Mouse (Mus musculus) common myeloid progenitor, adult 5-6 weeks (primary cell): ENCODE results near the gene Sdsl. TPM values are rescaled to one million over a fixed set of nuclear protein-coding genes. Genes with fewer than 3 reads are reported as not detected.

Experiments used
- ATAC-seq: replicated peaks from 2 replicates; pipeline ENCODE4 v1.8.0; 2016; ENCODE audit warnings: low read depth, mild to moderate bottlenecking, moderate TSS enrichment, inconsistent platforms; ENCODE audit not compliant: poor library complexity, severe bottlenecking
- total RNA-seq: library from RNA; stranded (forward); fragments of 200-1000, 187-1606 nt; gene quantifications from 2 replicates; pipeline ENCODE4 v1.2.3, GENCODE M21; 2017

Sdsl gene
- total RNA-seq, 1 experiment from 2014 or later, result 27.1 TPM

DNA sequence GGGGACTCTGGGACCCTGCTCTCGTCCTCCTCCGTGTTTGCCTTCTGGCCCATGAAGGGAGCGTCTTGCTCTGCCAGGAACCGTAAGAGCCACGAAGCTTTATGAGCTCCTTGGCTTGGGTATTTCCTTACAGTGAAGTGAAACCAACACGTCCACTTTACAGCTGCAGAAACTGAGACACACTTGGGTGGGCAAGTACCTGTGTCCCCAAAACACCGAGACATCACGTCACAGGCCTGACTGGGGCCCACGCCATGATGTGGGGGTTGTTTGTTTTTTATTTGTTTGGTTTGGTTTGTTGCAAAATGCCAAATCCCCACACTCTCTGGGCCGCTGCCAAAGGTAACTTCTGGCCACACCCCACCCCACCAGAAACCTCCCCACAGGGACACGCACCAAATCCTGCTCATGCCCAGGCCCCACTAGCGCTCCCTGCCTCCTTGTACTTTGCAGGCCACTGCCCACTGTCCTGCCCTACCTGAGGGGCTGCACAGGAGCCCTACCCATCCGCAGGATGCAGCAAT is 23.2 kb upstream of the Sdsl start:
- ATAC-seq, result no peak

DNA sequence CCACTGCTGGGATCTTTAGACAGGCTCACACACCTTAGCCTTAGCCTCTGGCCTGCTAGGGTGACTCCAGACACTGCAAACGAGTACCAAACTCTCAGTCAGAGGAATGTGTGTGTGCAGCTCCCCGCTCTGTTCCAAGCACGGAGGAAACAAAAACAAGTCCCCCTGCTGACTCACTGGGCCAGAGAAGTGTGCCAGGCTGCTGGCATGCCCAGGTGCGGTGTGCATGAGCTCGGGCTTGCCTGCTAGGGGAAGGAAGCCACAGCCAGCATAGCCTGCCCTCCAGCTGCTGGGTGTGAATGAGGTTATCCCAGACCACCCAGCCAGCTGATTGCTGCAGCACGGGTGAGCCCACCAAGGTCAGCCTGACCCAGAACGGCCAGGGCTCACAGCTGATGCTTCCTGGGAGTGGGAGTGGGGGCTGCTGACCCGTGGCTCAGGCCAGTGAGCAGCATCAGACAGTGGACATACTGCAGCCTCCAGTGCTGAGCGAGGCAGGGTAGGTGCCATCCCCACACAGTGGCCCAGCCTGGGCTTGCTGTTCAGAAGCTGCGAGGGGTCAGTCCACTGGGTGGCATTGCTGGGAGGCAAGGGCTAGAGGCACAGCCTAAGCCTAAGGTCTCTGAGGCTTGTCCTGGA is 22.6 kb upstream of the Sdsl start:
- peak; percentile 50; the same call in 1 of the 2 replicates for ATAC-seq

DNA sequence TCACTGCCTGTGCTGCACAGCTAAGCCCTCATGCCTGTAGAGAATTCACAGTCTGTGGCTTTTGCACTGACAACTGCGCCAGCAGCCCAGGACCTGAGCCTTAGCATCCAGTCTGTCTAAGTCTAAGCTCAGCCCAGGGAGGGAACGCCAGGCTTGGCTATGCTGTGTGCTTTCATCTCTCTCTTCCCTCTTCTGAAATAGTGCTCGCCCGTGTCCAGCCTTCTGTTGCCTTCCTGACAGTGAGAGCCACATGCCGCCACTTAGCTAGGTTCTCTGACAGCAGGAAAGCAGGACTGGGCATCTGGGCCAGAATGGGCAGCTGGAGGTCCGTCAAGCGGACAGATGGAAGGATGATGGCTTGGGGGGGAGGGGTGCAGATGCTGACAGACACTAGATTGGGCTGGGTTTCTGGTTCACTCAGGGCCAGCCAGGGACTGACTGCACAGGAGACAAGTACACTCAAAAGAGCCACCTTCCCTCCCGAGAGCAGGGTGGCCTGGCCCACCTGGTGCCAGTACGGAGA is 21.3 kb upstream of the Sdsl start:
- no peak for ATAC-seq

DNA sequence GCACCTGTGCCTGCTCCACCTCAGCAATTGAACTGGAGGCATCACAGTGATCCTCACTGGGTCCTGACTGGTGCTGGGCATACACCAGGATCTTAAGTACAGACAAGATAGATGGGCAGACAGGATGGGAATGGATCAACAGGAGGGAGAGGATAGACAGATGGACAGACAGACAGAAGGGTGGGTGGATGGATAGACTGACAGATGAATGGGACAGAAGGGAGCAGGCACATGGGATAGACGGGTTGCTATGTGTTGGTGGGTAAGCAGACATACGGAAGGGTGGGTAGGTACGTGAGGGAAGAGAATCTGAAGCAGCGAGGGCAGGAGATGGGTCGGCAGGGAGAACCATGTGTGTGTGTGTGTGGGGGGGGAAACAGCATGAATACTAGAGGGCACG is 20.8 kb upstream of the Sdsl start:
- ATAC-seq, result no peak

DNA sequence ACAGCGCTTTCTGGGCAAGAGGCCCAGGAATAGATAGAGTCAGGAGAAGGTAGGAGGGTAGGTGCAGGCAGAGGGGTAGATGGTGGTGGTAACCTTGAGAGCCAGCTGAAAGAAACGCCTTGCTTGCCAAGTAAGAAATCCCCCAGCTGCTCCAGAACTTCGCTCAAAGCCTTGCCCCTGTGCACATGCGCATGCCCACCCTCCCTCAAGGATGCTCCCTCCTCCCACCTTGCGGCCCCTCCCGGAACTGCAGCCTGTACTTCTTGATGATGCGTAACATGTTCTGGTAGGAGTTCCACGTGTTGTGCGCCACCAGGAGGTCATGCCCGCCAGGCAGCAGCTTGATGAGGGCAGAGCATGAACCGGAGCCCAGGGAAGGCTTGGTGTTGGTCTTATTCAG is 19.8 kb upstream of the Sdsl start:
- 0 out of 2 replicates have a peak, but pooled peaks have one; percentile 15 for ATAC-seq

DNA sequence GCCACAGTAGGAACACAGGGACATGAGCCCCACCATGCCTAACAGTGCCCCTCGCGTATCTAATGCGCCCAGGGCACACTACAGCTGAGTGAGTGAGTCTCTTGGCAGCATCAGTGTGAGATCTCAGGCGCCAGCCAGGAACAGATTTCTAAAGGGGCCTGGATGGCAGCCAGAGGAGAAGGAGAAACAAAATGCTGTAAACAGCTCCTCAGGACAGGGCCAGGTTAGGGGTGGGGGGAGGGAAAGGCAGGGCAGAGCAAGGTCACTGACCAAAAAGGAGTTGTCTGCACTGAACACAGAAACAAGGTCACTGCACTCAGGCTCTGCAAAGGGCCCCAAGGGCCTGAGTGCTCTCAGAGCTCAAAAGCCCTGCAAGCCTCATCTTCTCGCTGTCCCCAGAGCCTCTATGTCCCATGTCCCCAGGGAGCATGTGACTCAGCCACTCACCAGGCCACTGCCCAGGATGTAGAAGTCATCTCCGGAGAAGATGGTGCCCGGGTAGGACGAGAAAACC is 18.1 kb upstream of the Sdsl start:
- ATAC-seq, result no peak

DNA sequence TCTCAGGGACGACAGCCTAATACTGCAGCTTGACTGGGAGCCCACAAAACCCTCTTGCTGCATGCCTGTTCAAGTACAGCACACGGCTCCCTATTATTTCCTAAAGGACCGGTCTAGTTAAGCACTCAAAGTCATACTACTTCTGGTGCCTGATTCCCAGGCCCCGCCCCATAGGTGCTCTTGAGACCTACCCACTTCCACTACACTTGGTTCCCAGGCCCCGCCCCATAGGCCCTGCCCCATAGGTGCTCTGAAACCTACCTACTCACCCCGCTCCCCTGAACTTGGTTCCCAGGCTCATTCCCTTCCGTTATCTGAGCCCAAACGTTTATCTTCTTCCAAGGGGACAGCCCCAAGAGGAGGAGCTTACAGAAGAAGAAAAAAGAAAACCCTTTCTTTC is 15.2 kb upstream of the Sdsl start:
- ATAC-seq, result no peak

DNA sequence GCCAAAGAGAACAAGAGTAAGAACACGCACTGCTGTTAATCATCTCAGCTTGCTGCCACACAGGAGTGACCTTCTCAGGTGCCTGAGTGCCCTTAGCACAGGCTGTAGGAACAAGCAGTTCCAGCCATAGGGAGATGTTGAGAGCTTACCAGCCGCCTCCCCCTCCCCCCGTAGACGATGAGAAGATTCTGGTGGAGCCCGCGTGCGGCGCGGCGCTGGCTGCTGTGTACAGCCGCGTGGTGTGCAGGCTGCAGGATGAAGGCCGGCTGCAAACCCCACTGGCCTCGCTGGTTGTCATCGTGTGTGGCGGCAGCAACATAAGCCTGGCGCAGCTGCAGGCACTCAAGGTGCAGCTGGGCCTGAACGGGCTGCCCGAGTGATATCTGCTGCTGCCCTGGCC is 10.8 kb upstream of the Sdsl start:
- ATAC-seq, result no peak

DNA sequence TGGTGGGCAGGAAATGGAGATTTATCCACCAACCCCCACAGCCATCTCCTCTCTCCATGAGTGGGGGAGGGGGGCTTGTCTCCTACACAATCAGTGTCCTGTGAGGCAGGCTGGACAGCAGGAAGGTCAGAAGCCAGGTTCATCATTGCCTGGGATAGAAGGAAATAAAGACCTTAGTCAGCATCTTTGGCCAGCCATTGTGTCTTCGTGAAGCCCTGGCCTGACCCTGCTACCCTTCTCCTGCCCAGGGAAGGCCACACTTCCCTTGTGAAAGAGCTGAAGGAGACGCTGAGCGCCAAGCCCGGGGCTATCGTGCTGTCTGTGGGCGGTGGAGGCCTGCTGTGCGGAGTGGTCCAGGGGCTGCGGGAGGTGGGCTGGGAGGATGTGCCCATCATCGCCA is 8.6 kb upstream of the Sdsl start:
- no peak for ATAC-seq

DNA sequence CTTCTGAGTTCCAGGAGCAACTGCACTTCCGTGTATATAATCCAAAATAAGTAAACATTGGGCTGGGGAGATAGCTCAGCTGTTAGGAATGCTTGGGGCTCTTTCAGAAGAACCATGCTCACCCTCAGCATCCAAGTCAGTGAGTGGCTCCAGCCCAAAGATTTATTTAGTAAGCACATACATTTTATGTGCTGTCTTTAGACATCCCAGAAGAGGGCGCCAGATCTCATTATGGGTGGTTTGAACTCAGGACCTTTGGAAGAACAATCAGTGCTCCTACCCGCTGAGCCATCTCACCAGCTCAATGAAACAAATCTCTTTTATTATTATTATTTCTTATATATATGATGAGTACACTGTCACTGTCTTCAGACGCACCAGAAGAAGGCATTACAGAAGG is 6.9 kb upstream of the Sdsl start:
- ATAC-seq, result no peak

DNA sequence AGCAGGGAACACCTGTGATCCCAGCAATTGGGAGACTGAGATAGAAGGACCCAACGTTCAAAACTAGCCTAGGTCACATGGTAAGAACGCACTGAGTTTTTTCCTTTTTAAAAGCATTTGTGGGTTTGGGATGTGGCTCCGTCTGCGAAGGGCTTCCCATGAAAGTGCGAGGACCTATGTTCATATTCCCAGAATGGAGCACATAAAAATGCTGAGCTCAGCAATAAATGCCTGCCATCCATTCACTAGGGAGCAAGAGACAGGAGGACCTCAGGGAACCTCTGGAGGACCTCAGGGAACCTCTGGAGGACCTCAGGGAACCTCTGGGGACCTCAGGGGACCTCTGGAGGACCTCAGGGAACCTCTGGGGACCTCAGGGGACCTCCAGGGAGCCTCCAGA is 5.4 kb upstream of the Sdsl start:
- ATAC-seq, result no peak

DNA sequence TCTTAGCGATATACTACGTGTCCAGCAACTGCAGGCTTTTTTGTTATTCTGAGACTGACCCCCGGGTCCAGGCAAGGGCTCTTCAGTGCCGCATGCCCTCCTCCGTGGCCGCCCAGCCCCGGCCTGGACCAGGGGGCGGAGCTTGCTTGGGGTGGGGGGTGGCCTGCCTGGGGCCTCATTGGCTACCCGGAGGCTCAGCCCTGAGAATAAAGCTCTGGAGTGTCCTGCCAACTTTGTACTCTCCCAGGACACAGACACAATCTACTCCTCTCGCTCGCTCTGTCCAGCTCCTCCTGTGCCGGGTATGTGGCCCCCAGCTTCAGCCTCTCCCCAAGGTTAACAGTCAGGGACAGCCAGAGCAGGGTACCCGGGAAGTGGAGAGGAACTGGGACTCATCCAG is 3.7 kb upstream of the Sdsl start, which contains the start of gene Sds:
Sds (plus strand) TSS at position 231 of the 400 bp plus-strand sequence.
- ATAC-seq, result no peak

DNA sequence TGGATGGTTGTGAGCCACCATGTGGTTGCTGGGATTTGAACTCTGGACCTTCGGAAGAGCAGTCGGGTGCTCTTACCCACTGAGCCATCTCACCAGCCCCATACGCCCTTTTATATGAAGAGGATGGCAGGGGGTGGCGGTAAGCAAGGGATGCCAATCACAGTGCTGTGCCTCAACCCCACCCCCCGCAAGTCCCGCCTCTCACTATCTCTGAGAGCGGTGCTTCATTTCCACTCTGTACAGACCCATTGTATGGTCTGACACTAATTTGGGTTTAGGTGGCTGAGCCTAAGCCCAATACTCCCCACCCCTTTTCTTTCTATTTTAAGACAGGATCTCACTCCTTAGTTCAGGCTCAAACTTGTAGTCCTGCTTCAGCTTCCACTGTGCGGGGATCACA is 3.3 kb upstream of the Sdsl start:
- ATAC-seq, result no peak

DNA sequence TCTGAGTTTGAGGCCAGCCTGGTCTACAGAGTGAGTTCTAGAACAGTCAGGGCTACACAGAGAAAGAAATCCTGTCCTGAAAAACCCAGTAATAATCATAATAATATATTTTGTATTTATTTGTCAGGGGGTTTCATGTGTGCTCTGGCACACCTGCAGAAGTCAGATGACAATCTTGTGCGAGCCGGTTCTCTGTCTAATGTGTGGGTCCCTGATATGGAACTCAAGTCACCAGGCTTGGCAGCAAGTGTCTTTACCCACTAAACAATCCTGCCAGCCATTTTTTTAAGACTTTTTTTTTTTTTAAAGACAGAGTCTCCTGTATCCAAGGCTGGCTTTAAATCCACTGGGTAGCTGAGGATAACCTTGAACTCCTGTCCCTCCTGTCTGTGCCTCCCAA is 751 bp upstream of the Sdsl start:
- no peak for ATAC-seq

DNA sequence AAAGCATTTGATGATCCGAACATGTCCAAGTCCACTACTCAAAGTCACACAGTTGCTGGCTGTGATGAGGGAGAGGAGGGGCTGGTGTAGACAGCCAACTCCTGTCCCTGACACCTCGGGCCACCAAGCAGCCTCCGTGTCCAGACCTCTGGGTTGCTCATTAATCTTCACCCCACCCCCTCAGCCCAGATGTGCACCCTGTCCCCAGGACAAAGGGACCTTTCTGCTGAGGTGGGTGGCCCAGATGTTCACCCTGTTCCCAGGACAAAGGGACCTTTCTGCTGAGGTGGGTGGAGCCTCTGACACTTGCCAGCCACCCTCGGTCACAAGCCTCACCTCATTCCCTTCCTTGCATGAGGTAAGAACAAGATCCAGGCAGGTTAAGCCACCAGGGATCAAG is 1.1 kb downstream of the Sdsl start:
- ATAC-seq, result no peak

DNA sequence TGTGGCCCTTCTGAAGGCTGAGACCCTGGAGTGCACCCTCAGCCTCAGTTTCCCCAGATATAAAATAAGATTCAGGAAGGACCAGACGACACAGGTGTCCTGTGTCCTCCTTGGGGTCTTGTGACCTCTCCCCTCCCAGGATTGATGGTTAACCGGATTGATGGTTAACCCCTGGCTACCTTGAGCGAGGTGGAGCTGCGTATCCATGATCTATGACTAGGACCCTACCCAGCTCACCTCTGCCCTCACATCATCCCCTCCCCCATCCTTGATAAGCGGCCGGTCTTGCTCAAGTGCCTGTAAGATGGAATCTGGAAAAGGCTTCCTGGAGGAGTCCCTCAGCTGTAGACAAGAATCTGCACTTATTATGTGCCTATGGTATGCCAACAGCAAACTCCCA is 3.8 kb downstream of the Sdsl start:
- ATAC-seq, result no peak

DNA sequence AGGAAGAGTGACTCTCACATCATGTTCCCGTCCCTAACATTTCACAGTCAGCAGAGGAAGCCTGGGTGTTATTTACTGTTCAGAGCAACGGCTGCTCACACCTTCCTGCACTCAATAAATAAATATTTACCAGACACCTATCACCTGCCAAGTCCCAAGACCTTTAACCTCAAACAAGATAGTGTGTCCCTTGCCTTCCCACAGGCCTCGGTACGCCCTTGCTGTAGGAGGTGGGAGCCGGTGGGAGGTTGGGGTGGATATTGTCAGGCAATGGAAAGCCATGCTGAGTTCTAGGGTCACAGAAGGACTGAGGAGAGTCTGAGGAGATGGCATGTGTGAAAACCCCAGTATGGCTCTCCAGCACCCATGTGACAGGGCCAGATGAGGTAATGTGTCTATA is 4.3 kb downstream of the Sdsl start:
- no peak for ATAC-seq

DNA sequence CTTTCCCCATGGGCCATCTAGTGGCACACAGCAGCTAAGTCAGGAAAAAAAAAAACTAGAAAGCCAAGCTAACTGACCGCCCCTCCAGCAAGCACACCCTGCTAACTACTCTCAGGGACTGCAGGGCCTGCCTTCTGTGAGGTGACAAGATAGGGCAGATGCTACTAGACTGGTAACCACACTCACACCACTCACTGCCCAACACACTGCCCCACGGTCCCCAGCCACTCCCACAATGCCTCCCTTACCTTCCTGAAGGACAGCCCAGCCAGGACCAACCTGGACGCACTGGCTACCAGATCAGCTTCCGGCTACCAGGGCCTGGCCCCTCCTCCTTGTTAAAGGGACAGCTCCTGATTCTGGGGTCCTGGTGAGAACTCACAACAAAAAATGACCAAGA is 5.6 kb downstream of the Sdsl start:
- ATAC-seq, result peak; percentile 46

DNA sequence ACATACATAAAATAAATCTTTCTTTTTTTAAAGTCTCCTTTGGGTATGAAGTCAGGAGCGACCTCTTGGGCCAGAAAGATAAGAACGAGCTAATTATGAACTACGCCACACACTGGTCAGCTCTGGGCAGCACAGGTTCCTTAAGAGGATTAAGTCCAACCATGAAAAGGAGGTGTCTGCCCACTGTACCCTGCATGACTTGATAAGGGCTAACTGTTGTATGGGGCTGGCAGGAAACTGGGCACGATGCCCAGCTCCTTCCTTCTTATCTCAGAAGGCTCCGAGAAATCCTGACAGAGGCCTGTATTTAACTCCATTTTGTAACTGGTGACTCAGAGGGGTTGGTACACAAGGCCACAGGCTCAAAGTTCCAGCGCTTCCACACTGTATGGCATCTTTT is 6.8 kb downstream of the Sdsl start:
- ATAC-seq, result peak; percentile 90

DNA sequence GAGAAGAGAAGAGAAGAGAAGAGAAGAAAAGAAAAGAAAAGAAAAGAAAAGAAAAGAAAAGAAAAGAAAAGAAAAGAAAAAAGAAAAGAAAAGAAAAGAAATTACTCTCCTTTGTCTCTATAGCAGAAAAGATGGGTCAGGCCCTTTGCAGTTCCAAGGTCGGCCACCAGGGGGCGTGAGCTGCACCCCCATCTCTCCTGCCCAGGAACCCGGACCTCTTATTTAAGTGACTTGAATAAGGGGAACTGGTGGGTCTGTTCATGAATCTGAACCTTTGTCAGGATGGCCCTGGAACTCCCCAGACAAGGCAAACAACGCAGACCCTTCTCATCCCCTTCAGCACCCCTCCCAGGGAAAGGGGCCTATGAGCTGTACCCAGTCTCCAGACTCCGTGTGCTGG is 7.5 kb downstream of the Sdsl start:
- ATAC-seq, result no peak

DNA sequence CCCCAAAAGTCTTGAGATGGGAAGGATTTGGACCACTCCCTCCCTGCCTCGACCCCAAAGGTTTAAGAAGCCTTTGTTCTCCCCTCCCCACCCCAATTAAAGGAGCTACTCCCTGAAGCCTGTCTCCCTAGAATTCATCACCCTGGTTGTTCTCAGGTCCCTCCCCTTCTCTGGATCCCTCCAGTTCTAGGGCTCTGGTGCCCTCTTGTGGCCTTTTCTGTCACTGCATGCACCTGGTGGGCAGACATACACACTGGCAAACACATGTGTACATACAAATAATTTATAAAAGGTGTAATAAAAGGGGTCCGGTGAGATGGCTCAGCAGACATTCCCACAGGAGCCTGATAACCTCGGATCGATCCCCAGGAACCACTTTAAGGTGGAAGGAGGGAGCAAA is 8.3 kb downstream of the Sdsl start:
- no peak for ATAC-seq

DNA sequence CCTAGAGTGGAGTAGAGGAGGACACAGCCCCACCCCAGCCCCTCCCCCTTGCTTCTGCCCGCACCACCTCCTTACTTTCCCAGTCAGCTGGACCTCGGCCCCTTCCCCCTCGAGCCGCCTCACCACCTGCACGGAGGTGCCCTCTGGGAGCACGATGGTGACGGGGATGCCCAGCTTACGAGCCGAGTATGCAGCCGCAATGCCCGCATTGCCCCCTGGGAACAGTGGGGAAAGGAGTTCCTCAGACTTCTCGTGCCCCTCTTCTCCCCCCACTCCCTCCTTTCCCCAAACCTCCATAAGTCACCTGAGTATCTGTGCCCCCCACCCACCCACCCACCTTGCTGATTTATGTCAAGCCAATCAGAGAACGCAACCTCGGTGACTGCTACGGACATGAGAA is 10.7 kb downstream of the Sdsl start:
- ATAC-seq, result no peak
